Mouse (Mus musculus) lung, embryonic 15.5 days (tissue): ENCODE data around the gene Rpl35a. TPM values are rescaled to one million over a fixed set of nuclear protein-coding genes. Genes with fewer than 3 reads are reported as not detected.
A peak's percentile ranks its signal among the peaks of the same experiment; 100 is the strongest.

ENCODE experiments used
- ATAC-seq: fragments of 200-750 bp; cut with Nextera tagmentation; 2 replicates; pipeline ENCODE4 v1.8.0; 2017; ENCODE audit warnings: moderate number of reproducible peaks, borderline replicate concordance; ENCODE audit not compliant: low FRiP score, low TSS enrichment; ENCODE audit errors: extremely low read depth
- H3K27ac ChIP-seq: fragments of 300-500 bp; sonication (generic); 2 replicates; pipeline ENCODE4 v1.5.1; 2015; ENCODE audit warnings: moderate library complexity, mild to moderate bottlenecking, inconsistent platforms
- H3K27me3 ChIP-seq: fragments of 300-500 bp; sonication (generic); 2 replicates; pipeline ENCODE4 v1.6.1; 2015; ENCODE audit warnings: inconsistent platforms
- H3K36me3 ChIP-seq: fragments of 300-500 bp; sonication (generic); 2 replicates; pipeline ENCODE4 v1.6.1; 2015; ENCODE audit warnings: inconsistent platforms
- H3K4me1 ChIP-seq: fragments of 300-500 bp; sonication (generic); 2 replicates; pipeline ENCODE4 v1.6.1; 2015; ENCODE audit warnings: inconsistent platforms
- H3K4me2 ChIP-seq: fragments of 300-500 bp; sonication (generic); 2 replicates; pipeline ENCODE4 v1.6.1; 2015; ENCODE audit warnings: inconsistent platforms, mild to moderate bottlenecking, moderate library complexity
- H3K4me3 ChIP-seq: fragments of 300-500 bp; sonication (generic); 2 replicates; pipeline ENCODE4 v1.5.1; 2015; ENCODE audit warnings: mild to moderate bottlenecking, inconsistent platforms
- H3K9ac ChIP-seq: fragments of 300-500 bp; sonication (generic); 2 replicates; pipeline ENCODE4 v1.6.1; 2015; ENCODE audit warnings: inconsistent platforms
- H3K9me3 ChIP-seq: fragments of 300-500 bp; sonication (generic); 2 replicates; pipeline ENCODE4 v1.6.1; 2016; ENCODE audit warnings: inconsistent platforms
- WGBS: fragments of 180-500 bp; shearing (Covaris S2); methylation state at CpG from one replicate; pipeline ENCODE4 v1.1.7; 2015; 5-methylcytosine and 5-hydroxymethylcytosine counted together
- polyA plus RNA-seq: library from polyadenylated mRNA; unstranded; fragments of >200 nt; fragmentation: Nextera tagmentation; extraction: Ambion mirVana; gene quantifications from 2 replicates; pipeline ENCODE4 v1.2.1, GENCODE M21; 2015

Gene Rpl35a
- polyA plus RNA-seq, result 891 and 974 TPM in 2 replicates

GRCm38 (mm10) chr16:33056095-33056785 is at the start of gene Rpl35a, which contains the start of gene Iqcg:
TSS of gene Rpl35a (plus strand) at chr16:33056453.
TSS of gene Iqcg (minus strand) at chr16:33056218.
- Histone ChIP-seq H3K9ac (peak within 1 kb of the TSS; percentile 94), H3K9me3 (no peaks in the 10 kb centered on the region), H3K36me3 (peaks cover 33% of the 10 kb centered on the region), H3K4me3 (peak within 1 kb of the TSS; percentile 77), H3K4me2 (peak within 1 kb of the TSS; percentile 72), H3K4me1 (peaks cover 21% of the 10 kb centered on the region), H3K27ac (peak within 1 kb of the TSS; percentile 89), H3K27me3 (no peaks in the 10 kb centered on the region)
- peak; percentile 93 for ATAC-seq
- WGBS, result under 1% methylated on average over 47 of the region's 47 CpGs

GRCm38 (mm10) chr16:33006888-33007287 is 49.4 kb upstream of the Rpl35a start:
- peak overlapping the region; percentile 45 for H3K27ac ChIP-seq
- H3K4me3 ChIP-seq, result no peak overlapping the region
- no peak overlapping the region for H3K9ac ChIP-seq
- H3K27me3 ChIP-seq, result no peaks in the 10 kb centered on the region
- WGBS, result 71% methylated on average over 7 of the region's 7 CpGs
- H3K4me1 ChIP-seq, result peaks cover 40% of the 10 kb centered on the region
- no peak for ATAC-seq
- H3K4me2 ChIP-seq, result no peak overlapping the region
- no peaks in the 10 kb centered on the region for H3K9me3 ChIP-seq
- peaks cover 29% of the 10 kb centered on the region for H3K36me3 ChIP-seq

- Histone ChIP-seq H3K27ac (peak overlapping the region; percentile 59; the same call in 1 of the 2 replicates), H3K4me3 (no peak overlapping the region), H3K27me3 (no peaks in the 10 kb centered on the region), H3K4me1 (peaks cover 40% of the 10 kb centered on the region), H3K9ac (no peak overlapping the region), H3K36me3 (peaks cover 33% of the 10 kb centered on the region), H3K9me3 (no peaks in the 10 kb centered on the region), H3K4me2 (no peak overlapping the region)
- 79% methylated on average over 7 of the region's 7 CpGs for WGBS
- ATAC-seq, result no peak
These were observed 48.8 kb upstream of the Rpl35a start for GRCm38 (mm10) chr16:33007436-33007835.

- WGBS, result 90% methylated on average over 6 of the region's 6 CpGs
- H3K36me3 ChIP-seq, result peaks cover 41% of the 10 kb centered on the region
- H3K27ac ChIP-seq, result no peak overlapping the region
- no peaks in the 10 kb centered on the region for H3K27me3 ChIP-seq
- H3K4me1 ChIP-seq, result peaks cover 34% of the 10 kb centered on the region
- no peak for ATAC-seq
- no peak overlapping the region for H3K9ac ChIP-seq
- no peak overlapping the region for H3K4me3 ChIP-seq
- H3K4me2 ChIP-seq, result no peak overlapping the region
- H3K9me3 ChIP-seq, result no peaks in the 10 kb centered on the region
These were observed 46.1 kb upstream of the Rpl35a start for GRCm38 (mm10) chr16:33010166-33010565.

- H3K4me3 ChIP-seq, result no peak overlapping the region
- no peaks in the 10 kb centered on the region for H3K9me3 ChIP-seq
- H3K36me3 ChIP-seq, result peaks cover 33% of the 10 kb centered on the region
- no peak overlapping the region for H3K4me2 ChIP-seq
- H3K27me3 ChIP-seq, result no peaks in the 10 kb centered on the region
- H3K9ac ChIP-seq, result no peak overlapping the region
- H3K27ac ChIP-seq, result no peak overlapping the region
- peaks cover 13% of the 10 kb centered on the region for H3K4me1 ChIP-seq
- 90% methylated on average over 5 of the region's 5 CpGs for WGBS
- ATAC-seq, result no peak
These were observed 42.5 kb upstream of the Rpl35a start for GRCm38 (mm10) chr16:33013801-33014200.

GRCm38 (mm10) chr16:33014921-33015320 is 41.3 kb upstream of the Rpl35a start:
- H3K4me1 ChIP-seq, result peaks cover 13% of the 10 kb centered on the region
- H3K36me3 ChIP-seq, result peaks cover 21% of the 10 kb centered on the region
- H3K9me3 ChIP-seq, result no peaks in the 10 kb centered on the region
- ATAC-seq, result peak; percentile 44; the same call in 1 of the 2 replicates
- no peak overlapping the region for H3K4me2 ChIP-seq
- no peak overlapping the region for H3K9ac ChIP-seq
- no peak overlapping the region for H3K4me3 ChIP-seq
- WGBS, result 87% methylated on average over 1 of the region's 1 CpGs
- peak overlapping the region; percentile 76 for H3K27ac ChIP-seq
- no peaks in the 10 kb centered on the region for H3K27me3 ChIP-seq

GRCm38 (mm10) chr16:33015396-33015907 is 40.8 kb upstream of the Rpl35a start:
- Histone ChIP-seq H3K27me3 (no peaks in the 10 kb centered on the region), H3K36me3 (peaks cover 16% of the 10 kb centered on the region), H3K9me3 (no peaks in the 10 kb centered on the region), H3K27ac (peak overlapping the region; percentile 27), H3K4me1 (peaks cover 13% of the 10 kb centered on the region), H3K9ac (no peak overlapping the region), H3K4me3 (no peak overlapping the region), H3K4me2 (no peak overlapping the region)
- 80% methylated on average over 3 of the region's 3 CpGs for WGBS
- peak; percentile 74; the same call in 1 of the 2 replicates for ATAC-seq

GRCm38 (mm10) chr16:33015986-33016385 is 40.3 kb upstream of the Rpl35a start:
- no peak for ATAC-seq
- Histone ChIP-seq H3K9me3 (no peaks in the 10 kb centered on the region), H3K4me2 (no peak overlapping the region), H3K36me3 (peaks cover 15% of the 10 kb centered on the region), H3K4me1 (peaks cover 13% of the 10 kb centered on the region), H3K4me3 (no peak overlapping the region), H3K27ac (no peak overlapping the region; the same call in 1 of the 2 replicates), H3K27me3 (no peaks in the 10 kb centered on the region), H3K9ac (no peak overlapping the region)
- 74% methylated on average over 2 of the region's 2 CpGs for WGBS

- no peak overlapping the region for H3K4me3 ChIP-seq
- no peaks in the 10 kb centered on the region for H3K27me3 ChIP-seq
- ATAC-seq, result no peak
- peaks cover 16% of the 10 kb centered on the region for H3K4me1 ChIP-seq
- H3K9me3 ChIP-seq, result no peaks in the 10 kb centered on the region
- no peak overlapping the region for H3K27ac ChIP-seq
- H3K9ac ChIP-seq, result no peak overlapping the region
- WGBS, result 67% methylated on average over 5 of the region's 5 CpGs
- H3K4me2 ChIP-seq, result no peak overlapping the region
- peaks cover 6% of the 10 kb centered on the region for H3K36me3 ChIP-seq
These were observed 38.4 kb upstream of the Rpl35a start for GRCm38 (mm10) chr16:33017677-33018349.

- no peaks in the 10 kb centered on the region for H3K27me3 ChIP-seq
- no peaks in the 10 kb centered on the region for H3K36me3 ChIP-seq
- 68% methylated on average over 21 of the region's 21 CpGs for WGBS
- ATAC-seq, result no peak
- no peak overlapping the region for H3K4me3 ChIP-seq
- no peak overlapping the region for H3K27ac ChIP-seq
- H3K4me2 ChIP-seq, result no peak overlapping the region
- peaks cover 16% of the 10 kb centered on the region for H3K4me1 ChIP-seq
- no peak overlapping the region for H3K9ac ChIP-seq
- H3K9me3 ChIP-seq, result no peaks in the 10 kb centered on the region
These were observed 37.0 kb upstream of the Rpl35a start for GRCm38 (mm10) chr16:33019117-33019770.

GRCm38 (mm10) chr16:33021381-33021780 is 34.9 kb upstream of the Rpl35a start:
- ATAC-seq, result no peak
- WGBS, result 39% methylated on average over 3 of the region's 3 CpGs

More at GRCm38 (mm10) chr16:33021381-33021780, 34.9 kb upstream of the Rpl35a start:
- no peak overlapping the region for H3K4me3 ChIP-seq
- no peaks in the 10 kb centered on the region for H3K9me3 ChIP-seq
- no peaks in the 10 kb centered on the region for H3K27me3 ChIP-seq
- H3K4me2 ChIP-seq, result no peak overlapping the region
- no peak overlapping the region for H3K9ac ChIP-seq
- no peaks in the 10 kb centered on the region for H3K36me3 ChIP-seq
- no peak overlapping the region for H3K27ac ChIP-seq
- peaks cover 6% of the 10 kb centered on the region for H3K4me1 ChIP-seq
